Mouse (Mus musculus): ENCODE measurements around the gene Prss2. TPM values are rescaled to one million over a fixed set of nuclear protein-coding genes. Genes with fewer than 3 reads are reported as not detected.
"Not testable (repeated sequence)": the region's sequence is repeated elsewhere in the genome, so short reads cannot be mapped to it uniquely, and the experiment has no call there.

The Prss2 gene
- polyA plus RNA-seq, 1 experiment: 13.8 TPM

- whole genome bisulfite sequencing: 97% methylated on average over 4 of the region's 4 CpGs
- peaks cover 3% of the 10 kb centered on the region for H3K36me3 ChIP-seq (ENCODE audit: control insufficient read depth, insufficient read depth, low read length)
These were observed 41.0 kb downstream of the Prss2 start for GRCm38 (mm10) chr6:41562598-41562997.

GRCm38 (mm10) chr6:41563104-41563951, 41.7 kb downstream of the Prss2 start:
- H3K27me3 ChIP-seq (ENCODE audit: control insufficient read depth, insufficient read depth, low read length); DNase-seq; H3K36me3 ChIP-seq (ENCODE audit: control insufficient read depth, insufficient read depth, low read length); H3K27ac ChIP-seq (ENCODE audit: control insufficient read depth, insufficient read depth, low read length); H3K4me1 ChIP-seq (replicated peaks; ENCODE audit: control insufficient read depth, insufficient read depth, low read length); H3K4me3 ChIP-seq (ENCODE audit: control insufficient read depth, insufficient read depth, low read length): not testable (repeated sequence)
- WGBS: 92% methylated on average over 6 of the region's 23 CpGs

More at GRCm38 (mm10) chr6:41562598-41562997, 41.0 kb downstream of the Prss2 start:
- Histone ChIP-seq H3K27ac (ENCODE audit: control insufficient read depth, insufficient read depth, low read length) (peak overlapping the region; percentile 50), H3K4me1 (replicated peaks; ENCODE audit: control insufficient read depth, insufficient read depth, low read length) (peaks cover 6% of the 10 kb centered on the region), H3K4me3 (ENCODE audit: control insufficient read depth, insufficient read depth, low read length) (no peak overlapping the region), H3K27me3 (ENCODE audit: control insufficient read depth, insufficient read depth, low read length) (no peaks in the 10 kb centered on the region)
- TF ChIP-seq POLR2A (IDR thresholded peaks at IDR 0.05; ENCODE audit: control insufficient read depth, extremely low read depth, insufficient read depth, low read length, poor library complexity): no peak
- TF ChIP-seq CTCF (IDR thresholded peaks at IDR 0.05; ENCODE audit: borderline replicate concordance, control insufficient read depth, extremely low read depth, insufficient read depth, low read length, poor library complexity): no peak
- DNase-seq: no peak

GRCm38 (mm10) chr6:41565261-41565660, 43.7 kb downstream of the Prss2 start:
- Histone ChIP-seq H3K4me3 (ENCODE audit: control insufficient read depth, insufficient read depth, low read length) (no peak overlapping the region), H3K4me1 (replicated peaks; ENCODE audit: control insufficient read depth, insufficient read depth, low read length) (peaks cover 6% of the 10 kb centered on the region), H3K27ac (ENCODE audit: control insufficient read depth, insufficient read depth, low read length) (no peak overlapping the region), H3K36me3 (ENCODE audit: control insufficient read depth, insufficient read depth, low read length) (peaks cover 13% of the 10 kb centered on the region), H3K27me3 (ENCODE audit: control insufficient read depth, insufficient read depth, low read length) (no peaks in the 10 kb centered on the region)
- TF ChIP-seq POLR2A (IDR thresholded peaks at IDR 0.05; ENCODE audit: control insufficient read depth, extremely low read depth, insufficient read depth, low read length, poor library complexity) (no peak), CTCF (IDR thresholded peaks at IDR 0.05; ENCODE audit: borderline replicate concordance, control insufficient read depth, extremely low read depth, insufficient read depth, low read length, poor library complexity) (no peak)
- WGBS: 98% methylated on average over 1 of the region's 1 CpGs
- no peak for DNase-seq

- Histone ChIP-seq H3K27me3 (ENCODE audit: control insufficient read depth, insufficient read depth, low read length) (no peaks in the 10 kb centered on the region), H3K36me3 (ENCODE audit: control insufficient read depth, insufficient read depth, low read length) (peaks cover 13% of the 10 kb centered on the region), H3K27ac (ENCODE audit: control insufficient read depth, insufficient read depth, low read length) (no peak overlapping the region), H3K4me1 (replicated peaks; ENCODE audit: control insufficient read depth, insufficient read depth, low read length) (no peaks in the 10 kb centered on the region; the same call in 1 of the 2 replicates), H3K4me3 (ENCODE audit: control insufficient read depth, insufficient read depth, low read length) (no peak overlapping the region)
- 84% methylated on average over 4 of the region's 4 CpGs for WGBS
- TF ChIP-seq CTCF (IDR thresholded peaks at IDR 0.05; ENCODE audit: borderline replicate concordance, control insufficient read depth, extremely low read depth, insufficient read depth, low read length, poor library complexity) (no peak), POLR2A (IDR thresholded peaks at IDR 0.05; ENCODE audit: control insufficient read depth, extremely low read depth, insufficient read depth, low read length, poor library complexity) (no peak)
- no peak for DNase-seq
These were observed 45.4 kb downstream of the Prss2 start for GRCm38 (mm10) chr6:41566965-41567364.

- no peak for TF ChIP-seq CTCF (IDR thresholded peaks at IDR 0.05; ENCODE audit: borderline replicate concordance, control insufficient read depth, extremely low read depth, insufficient read depth, low read length, poor library complexity)
- TF ChIP-seq POLR2A (IDR thresholded peaks at IDR 0.05; ENCODE audit: control insufficient read depth, extremely low read depth, insufficient read depth, low read length, poor library complexity): no peak
- 94% methylated on average over 3 of the region's 3 CpGs for WGBS
- Histone ChIP-seq H3K27ac (ENCODE audit: control insufficient read depth, insufficient read depth, low read length) (no peak overlapping the region), H3K36me3 (ENCODE audit: control insufficient read depth, insufficient read depth, low read length) (peaks cover 13% of the 10 kb centered on the region), H3K27me3 (ENCODE audit: control insufficient read depth, insufficient read depth, low read length) (no peaks in the 10 kb centered on the region), H3K4me1 (replicated peaks; ENCODE audit: control insufficient read depth, insufficient read depth, low read length) (no peaks in the 10 kb centered on the region), H3K4me3 (ENCODE audit: control insufficient read depth, insufficient read depth, low read length) (no peak overlapping the region)
- no peak for DNase-seq
These were observed 47.5 kb downstream of the Prss2 start for GRCm38 (mm10) chr6:41569078-41569477.

Other genes starting within 250 kb of the Prss2 start
- 0.50 and 0.64 TPM in 2 replicates for gene Try4, start 219.5 kb upstream of the Prss2 start, polyA plus RNA-seq (2012; rRNA removed)
- 0.71 TPM in 1 of 2 replicates, not detected in the other for gene Try5, start 204.9 kb upstream of the Prss2 start, polyA plus RNA-seq (2012; rRNA removed)
- gene Try10, start 167.7 kb upstream of the Prss2 start, polyA plus RNA-seq (2012; rRNA removed): not detected in 2 replicates
- 0.20 and 0.31 TPM in 2 replicates for gene Prss3, start 144.1 kb upstream of the Prss2 start, polyA plus RNA-seq (2012; rRNA removed)
- gene Gm5771, start 129.4 kb upstream of the Prss2 start, polyA plus RNA-seq (2012; rRNA removed): 1.4 and 1.9 TPM in 2 replicates
- gene Gm10334, start 75.6 kb upstream of the Prss2 start, polyA plus RNA-seq (2012; rRNA removed): 0.28 and 0.30 TPM in 2 replicates
- gene Prss1, start 62.9 kb upstream of the Prss2 start, polyA plus RNA-seq (2012; rRNA removed): 0.62 and 1.0 TPM in 2 replicates
- gene Ephb6, start 83.7 kb downstream of the Prss2 start, polyA plus RNA-seq (2012; rRNA removed): 277 and 293 TPM in 2 replicates
- gene Trpv6, start 114.6 kb downstream of the Prss2 start, polyA plus RNA-seq (2012; rRNA removed): 0.05 TPM in 2 replicates
- not detected in 2 replicates for gene Trpv5, start 159.0 kb downstream of the Prss2 start, polyA plus RNA-seq (2012; rRNA removed)
- gene Llcfc1, start 162.6 kb downstream of the Prss2 start, polyA plus RNA-seq (2012; rRNA removed): not detected in 2 replicates
- 0.52 and 1.00 TPM in 2 replicates for gene Kel, start 182.6 kb downstream of the Prss2 start, polyA plus RNA-seq (2012; rRNA removed)

All from thymus, adult 2 months (tissue).